Mouse (Mus musculus): ENCODE data around the gene Mdh1b. TPM values are rescaled to one million over a fixed set of nuclear protein-coding genes. Genes with fewer than 3 reads are reported as not detected.
A peak's percentile ranks its signal among the peaks of the same experiment; 100 is the strongest.

The Mdh1b gene
- 0.16 TPM in 1 of 2 replicates, not detected in the other for polyA plus RNA-seq (2014; fragmentation: Nextera tagmentation; extraction: Ambion mirVana)

DNA sequence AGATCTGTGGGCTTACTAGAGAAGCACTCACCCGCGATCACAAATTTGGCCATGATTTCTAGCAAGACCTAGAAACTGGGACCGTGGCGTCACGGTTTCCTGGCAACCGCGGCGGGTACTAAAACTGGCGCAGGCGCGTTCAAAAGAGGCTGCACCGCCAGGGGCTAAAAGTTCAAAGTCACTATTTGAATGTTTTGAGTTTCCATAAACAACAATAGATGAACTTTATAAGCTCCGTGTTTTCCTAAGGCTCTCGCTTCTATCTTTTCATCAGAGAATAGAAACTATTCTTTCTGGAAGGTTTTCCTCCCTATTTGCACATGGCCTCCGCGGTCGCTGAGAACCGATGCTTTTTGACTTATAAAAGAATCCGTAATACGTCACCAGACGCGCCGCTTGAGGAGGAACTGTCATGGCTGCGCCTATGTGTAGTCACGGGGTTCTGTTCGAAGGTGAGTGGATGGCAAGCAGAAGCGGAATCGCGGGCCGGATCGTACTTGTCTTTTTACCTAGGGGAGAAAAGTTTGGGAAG, at the start of gene Mdh1b, which contains the start of gene Fastkd2:
Mdh1b (minus strand) TSS at position 79 of the 532 bp plus-strand sequence.
Fastkd2 (plus strand) TSS at position 375 of the 532 bp plus-strand sequence.
- Histone ChIP-seq H3K36me3 (ENCODE audit: control insufficient read depth, insufficient read depth, low read length) (no peaks in the 10 kb centered on the region), H3K4me3 (ENCODE audit: low read depth, low read length) (peak within 1 kb of the TSS; percentile 64), H3K9me3 (ENCODE audit: control insufficient read depth, low read length) (no peaks in the 10 kb centered on the region), H3K27me3 (ENCODE audit: control insufficient read depth, insufficient read depth, low read length) (no peaks in the 10 kb centered on the region), H3K27ac (replicated peaks; ENCODE audit: low read depth, low read length) (no peak within 1 kb of the TSS), H3K9ac (ENCODE audit: low read length) (peak within 1 kb of the TSS; percentile 66), H3K4me1 (ENCODE audit: control insufficient read depth, insufficient read depth, low read length) (no peaks in the 10 kb centered on the region), H3K4me2 (ENCODE audit: low read depth, severe bottlenecking) (peak within 1 kb of the TSS; percentile 48)
- peak; percentile 89 for ATAC-seq (ENCODE audit: insufficient number of reproducible peaks, low FRiP score, low TSS enrichment, low read depth)
- peak; percentile 93 for DNase-seq (ENCODE audit: low spot score)
- WGBS = under 1% methylated on average over 31 of the region's 31 CpGs

DNA sequence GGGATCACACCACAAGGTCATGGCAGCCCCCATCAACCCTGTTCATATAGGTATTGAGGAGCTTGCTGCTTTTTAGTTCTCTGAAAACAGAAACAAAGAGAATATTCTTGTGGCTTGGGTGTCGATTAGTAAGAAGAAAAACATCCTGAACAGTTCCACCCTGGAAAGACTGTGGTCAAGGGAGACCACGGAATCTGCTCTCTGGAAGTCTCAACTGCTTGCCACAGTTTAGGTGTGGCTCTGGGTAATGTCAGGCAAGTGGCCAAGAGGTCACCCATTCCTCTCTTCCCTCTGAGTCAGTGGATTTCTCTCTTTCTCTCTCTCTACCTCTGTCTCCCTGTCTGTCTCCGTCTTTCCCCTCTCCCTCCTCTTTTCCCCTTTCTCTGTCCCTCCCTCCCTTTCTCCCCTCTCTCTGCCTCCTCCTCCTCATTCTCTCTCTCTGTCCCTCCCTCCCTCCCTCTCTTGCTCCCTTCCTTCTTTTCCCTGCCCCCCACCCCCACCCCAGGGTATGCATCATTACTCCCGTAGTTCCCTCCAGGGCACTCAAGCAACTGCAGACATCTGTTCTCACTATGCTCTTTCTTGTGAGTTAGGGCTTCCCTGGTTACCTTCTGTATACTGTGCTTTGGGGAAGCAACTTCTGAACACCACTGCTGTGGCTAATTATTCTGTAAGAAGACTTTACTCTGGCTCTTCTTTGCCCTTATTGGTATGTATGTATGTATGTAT, 46.9 kb upstream of the Mdh1b start:
- 56% methylated on average over 4 of the region's 4 CpGs for WGBS
- DNase-seq (ENCODE audit: low spot score) = no peak

GRCm38 (mm10) chr1:63776396-63776795, 46.3 kb upstream of the Mdh1b start:
- no peak for ATAC-seq (ENCODE audit: insufficient number of reproducible peaks, low FRiP score, low TSS enrichment, low read depth)
- 65% methylated on average over 1 of the region's 1 CpGs for WGBS

More for the DNA sequence above, 46.9 kb upstream of the Mdh1b start:
- Histone ChIP-seq H3K27ac (replicated peaks; ENCODE audit: low read depth, low read length) (no peak overlapping the region), H3K4me3 (ENCODE audit: low read depth, low read length) (no peak overlapping the region), H3K27me3 (ENCODE audit: control insufficient read depth, insufficient read depth, low read length) (no peaks in the 10 kb centered on the region), H3K9me3 (ENCODE audit: control insufficient read depth, low read length) (no peaks in the 10 kb centered on the region), H3K4me1 (ENCODE audit: control insufficient read depth, insufficient read depth, low read length) (0 out of 2 replicates have a peak, but pooled peaks cover 2% of the 10 kb centered on the region), H3K36me3 (ENCODE audit: control insufficient read depth, insufficient read depth, low read length) (no peaks in the 10 kb centered on the region), H3K4me2 (ENCODE audit: low read depth, severe bottlenecking) (no peak overlapping the region), H3K9ac (ENCODE audit: low read length) (no peak overlapping the region)
- no peak for ATAC-seq (ENCODE audit: insufficient number of reproducible peaks, low FRiP score, low TSS enrichment, low read depth)

GRCm38 (mm10) chr1:63770309-63770708, 40.2 kb upstream of the Mdh1b start:
- Histone ChIP-seq H3K9me3 (ENCODE audit: control insufficient read depth, low read length) (no peaks in the 10 kb centered on the region), H3K9ac (ENCODE audit: low read length) (no peak overlapping the region), H3K4me1 (ENCODE audit: control insufficient read depth, insufficient read depth, low read length) (peaks cover 6% of the 10 kb centered on the region; the same call in 1 of the 2 replicates), H3K4me3 (ENCODE audit: low read depth, low read length) (no peak overlapping the region), H3K27me3 (ENCODE audit: control insufficient read depth, insufficient read depth, low read length) (no peaks in the 10 kb centered on the region), H3K27ac (replicated peaks; ENCODE audit: low read depth, low read length) (no peak overlapping the region), H3K4me2 (ENCODE audit: low read depth, severe bottlenecking) (no peak overlapping the region), H3K36me3 (ENCODE audit: control insufficient read depth, insufficient read depth, low read length) (no peaks in the 10 kb centered on the region)
- no peak for ATAC-seq (ENCODE audit: insufficient number of reproducible peaks, low FRiP score, low TSS enrichment, low read depth)
- 92% methylated on average over 7 of the region's 7 CpGs for WGBS
- no peak for DNase-seq (ENCODE audit: low spot score)

More at GRCm38 (mm10) chr1:63776396-63776795, 46.3 kb upstream of the Mdh1b start:
- no peaks in the 10 kb centered on the region for H3K36me3 ChIP-seq (ENCODE audit: control insufficient read depth, insufficient read depth, low read length)
- H3K27me3 ChIP-seq (ENCODE audit: control insufficient read depth, insufficient read depth, low read length) = no peaks in the 10 kb centered on the region
- H3K9me3 ChIP-seq (ENCODE audit: control insufficient read depth, low read length) = no peaks in the 10 kb centered on the region
- H3K9ac ChIP-seq (ENCODE audit: low read length) = no peak overlapping the region
- no peak overlapping the region for H3K4me3 ChIP-seq (ENCODE audit: low read depth, low read length)
- DNase-seq (ENCODE audit: low spot score) = no peak
- 0 out of 2 replicates have a peak, but pooled peaks cover 2% of the 10 kb centered on the region for H3K4me1 ChIP-seq (ENCODE audit: control insufficient read depth, insufficient read depth, low read length)
- no peak overlapping the region for H3K4me2 ChIP-seq (ENCODE audit: low read depth, severe bottlenecking)
- H3K27ac ChIP-seq (replicated peaks; ENCODE audit: low read depth, low read length) = no peak overlapping the region

DNA sequence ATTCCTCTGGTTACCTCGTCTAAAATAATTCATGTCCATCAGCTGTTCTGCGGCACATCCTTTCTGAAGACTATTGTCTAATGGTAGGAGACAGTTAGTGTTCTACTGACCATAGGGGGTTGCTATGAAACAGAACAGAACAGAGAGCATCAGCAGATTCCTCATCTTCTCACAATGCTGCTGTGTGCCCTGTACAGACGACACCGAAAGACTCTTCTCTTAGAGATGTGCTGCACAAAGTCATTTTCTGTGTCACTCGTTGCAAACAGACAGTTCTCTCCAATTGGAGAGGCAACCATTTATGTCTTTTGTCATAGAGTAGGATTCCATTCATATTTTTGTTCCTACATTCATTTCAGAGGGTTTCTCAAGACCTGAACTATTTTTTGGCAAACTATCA, 39.0 kb upstream of the Mdh1b start, which contains the start of gene 4933402D24Rik:
4933402D24Rik (minus strand) TSS at position 101 of the 400 bp plus-strand sequence.
- peaks cover 6% of the 10 kb centered on the region; the same call in 1 of the 2 replicates for H3K4me1 ChIP-seq (ENCODE audit: control insufficient read depth, insufficient read depth, low read length)
- WGBS = 88% methylated on average over 5 of the region's 5 CpGs
- H3K4me3 ChIP-seq (ENCODE audit: low read depth, low read length) = no peak within 1 kb of the TSS
- no peaks in the 10 kb centered on the region for H3K27me3 ChIP-seq (ENCODE audit: control insufficient read depth, insufficient read depth, low read length)
- ATAC-seq (ENCODE audit: insufficient number of reproducible peaks, low FRiP score, low TSS enrichment, low read depth) = no peak
- H3K4me2 ChIP-seq (ENCODE audit: low read depth, severe bottlenecking) = no peak within 1 kb of the TSS
- no peak within 1 kb of the TSS for H3K27ac ChIP-seq (replicated peaks; ENCODE audit: low read depth, low read length)
- H3K9me3 ChIP-seq (ENCODE audit: control insufficient read depth, low read length) = no peaks in the 10 kb centered on the region
- DNase-seq (ENCODE audit: low spot score) = no peak
- no peak within 1 kb of the TSS for H3K9ac ChIP-seq (ENCODE audit: low read length)
- H3K36me3 ChIP-seq (ENCODE audit: control insufficient read depth, insufficient read depth, low read length) = no peaks in the 10 kb centered on the region

- peak; percentile 60; the same call in 1 of the 2 replicates for ATAC-seq (ENCODE audit: insufficient number of reproducible peaks, low FRiP score, low TSS enrichment, low read depth)
- H3K27me3 ChIP-seq (ENCODE audit: control insufficient read depth, insufficient read depth, low read length) = no peaks in the 10 kb centered on the region
Measured at GRCm38 (mm10) chr1:63768112-63768511, 38.0 kb upstream of the Mdh1b start.

GRCm38 (mm10) chr1:63764395-63764794, 34.3 kb upstream of the Mdh1b start:
- DNase-seq (ENCODE audit: low spot score) = no peak
- H3K4me1 ChIP-seq (ENCODE audit: control insufficient read depth, insufficient read depth, low read length) = peaks cover 11% of the 10 kb centered on the region; the same call in 1 of the 2 replicates
- 85% methylated on average over 7 of the region's 7 CpGs for WGBS
- H3K27me3 ChIP-seq (ENCODE audit: control insufficient read depth, insufficient read depth, low read length) = no peaks in the 10 kb centered on the region
- H3K4me2 ChIP-seq (ENCODE audit: low read depth, severe bottlenecking) = no peak overlapping the region
- H3K9ac ChIP-seq (ENCODE audit: low read length) = no peak overlapping the region
- H3K36me3 ChIP-seq (ENCODE audit: control insufficient read depth, insufficient read depth, low read length) = no peaks in the 10 kb centered on the region
- H3K9me3 ChIP-seq (ENCODE audit: control insufficient read depth, low read length) = no peaks in the 10 kb centered on the region
- H3K27ac ChIP-seq (replicated peaks; ENCODE audit: low read depth, low read length) = no peak overlapping the region
- no peak overlapping the region for H3K4me3 ChIP-seq (ENCODE audit: low read depth, low read length)
- ATAC-seq (ENCODE audit: insufficient number of reproducible peaks, low FRiP score, low TSS enrichment, low read depth) = no peak

More at GRCm38 (mm10) chr1:63768112-63768511, 38.0 kb upstream of the Mdh1b start:
- peak; percentile 52 for DNase-seq (ENCODE audit: low spot score)
- Histone ChIP-seq H3K9me3 (ENCODE audit: control insufficient read depth, low read length) (no peaks in the 10 kb centered on the region), H3K9ac (ENCODE audit: low read length) (no peak overlapping the region), H3K36me3 (ENCODE audit: control insufficient read depth, insufficient read depth, low read length) (no peaks in the 10 kb centered on the region), H3K4me3 (ENCODE audit: low read depth, low read length) (no peak overlapping the region), H3K4me2 (ENCODE audit: low read depth, severe bottlenecking) (no peak overlapping the region), H3K4me1 (ENCODE audit: control insufficient read depth, insufficient read depth, low read length) (peaks cover 11% of the 10 kb centered on the region; the same call in 1 of the 2 replicates), H3K27ac (replicated peaks; ENCODE audit: low read depth, low read length) (no peak overlapping the region)
- WGBS = 36% methylated on average over 8 of the region's 8 CpGs

DNA sequence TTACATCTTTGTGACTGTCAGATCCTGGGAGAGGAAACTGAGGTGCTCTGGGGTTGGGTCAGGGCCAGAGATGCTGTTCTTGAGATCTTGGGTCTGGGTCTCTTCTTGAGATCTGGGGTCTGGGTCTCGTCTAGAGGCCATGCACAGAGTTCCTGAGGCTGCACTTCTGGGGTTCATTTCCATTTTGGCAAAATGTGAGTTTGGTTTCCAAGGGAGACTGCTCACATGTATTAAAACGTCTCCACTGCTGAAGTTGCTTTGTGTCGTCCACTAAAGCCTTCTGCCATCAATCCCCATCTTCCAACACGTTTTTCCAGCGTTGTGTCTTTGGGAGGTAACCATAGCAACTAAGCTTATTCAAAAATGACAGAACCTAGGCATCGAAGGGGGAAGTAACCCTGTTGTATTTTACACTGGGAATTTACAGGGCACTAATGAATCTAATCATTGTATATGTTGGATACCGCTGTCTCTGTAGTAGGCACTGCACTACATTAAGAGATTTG, 33.8 kb upstream of the Mdh1b start:
- WGBS = 57% methylated on average over 7 of the region's 7 CpGs
- no peak overlapping the region for H3K27ac ChIP-seq (replicated peaks; ENCODE audit: low read depth, low read length)

More for the DNA sequence above, 33.8 kb upstream of the Mdh1b start:
- H3K4me2 ChIP-seq (ENCODE audit: low read depth, severe bottlenecking) = no peak overlapping the region
- no peaks in the 10 kb centered on the region for H3K36me3 ChIP-seq (ENCODE audit: control insufficient read depth, insufficient read depth, low read length)
- H3K9me3 ChIP-seq (ENCODE audit: control insufficient read depth, low read length) = no peaks in the 10 kb centered on the region
- no peaks in the 10 kb centered on the region for H3K27me3 ChIP-seq (ENCODE audit: control insufficient read depth, insufficient read depth, low read length)
- ATAC-seq (ENCODE audit: insufficient number of reproducible peaks, low FRiP score, low TSS enrichment, low read depth) = no peak
- peaks cover 11% of the 10 kb centered on the region; the same call in 1 of the 2 replicates for H3K4me1 ChIP-seq (ENCODE audit: control insufficient read depth, insufficient read depth, low read length)
- no peak for DNase-seq (ENCODE audit: low spot score)
- H3K9ac ChIP-seq (ENCODE audit: low read length) = no peak overlapping the region
- no peak overlapping the region for H3K4me3 ChIP-seq (ENCODE audit: low read depth, low read length)
